Mouse (Mus musculus): ENCODE data around the gene Irs1. TPM values are rescaled to one million over a fixed set of nuclear protein-coding genes. Genes with fewer than 3 reads are reported as not detected.

The Irs1 gene
- total and polyA plus RNA-seq, 2 experiments from 2014 or later = 4.4 to 40.0 TPM

GRCm38 (mm10) chr1:82285461-82286189 is 5.6 kb downstream of the Irs1 start:
- no peak for TF ChIP-seq EP300 (IDR thresholded peaks at IDR 0.05; ENCODE audit: low read depth)
- TF ChIP-seq CTCF (IDR thresholded peaks at IDR 0.05; ENCODE audit: low read depth) = no peak

GRCm38 (mm10) chr1:82284403-82284802 is 6.8 kb downstream of the Irs1 start:
- TF ChIP-seq EP300 (IDR thresholded peaks at IDR 0.05; ENCODE audit: low read depth) (no peak), CTCF (IDR thresholded peaks at IDR 0.05; ENCODE audit: low read depth) (no peak)
- no peak for DNase-seq (ENCODE audit: low spot score)
- 18% methylated on average over 4 of the region's 4 CpGs for WGBS

More at GRCm38 (mm10) chr1:82285461-82286189, 5.6 kb downstream of the Irs1 start:
- H3K9me3 ChIP-seq (replicated peaks; ENCODE audit: control insufficient read depth, low read length) = no peaks in the 10 kb centered on the region
- peak overlapping the region; percentile 78 for H3K4me3 ChIP-seq (ENCODE audit: low read depth, low read length)
- no peaks in the 10 kb centered on the region for H3K36me3 ChIP-seq (replicated peaks; ENCODE audit: control insufficient read depth, insufficient read depth, low read length)
- DNase-seq (ENCODE audit: low spot score) (no peak), ATAC-seq (ENCODE audit: insufficient read depth, low read depth) (no peak)
- peak overlapping the region; percentile 80 for H3K9ac ChIP-seq (replicated peaks; ENCODE audit: low read depth, low read length)
- peak overlapping the region; percentile 90 for H3K4me2 ChIP-seq (ENCODE audit: low read depth, low read length)
- H3K27ac ChIP-seq (ENCODE audit: low read depth) = peak overlapping the region; percentile 96
- 19% methylated on average over 5 of the region's 5 CpGs for WGBS
- peaks cover 19% of the 10 kb centered on the region; the same call in 1 of the 2 replicates for H3K4me1 ChIP-seq (ENCODE audit: control insufficient read depth, insufficient read depth)
- H3K27me3 ChIP-seq (ENCODE audit: control insufficient read depth, insufficient read depth, low read length) = peaks cover 4% of the 10 kb centered on the region; the same call in 1 of the 2 replicates

GRCm38 (mm10) chr1:82283901-82284301 is 7.3 kb downstream of the Irs1 start:
- ATAC-seq (ENCODE audit: insufficient read depth, low read depth) (peak; percentile 19; the same call in 1 of the 2 replicates), DNase-seq (ENCODE audit: low spot score) (peak; percentile 64)
- Histone ChIP-seq H3K36me3 (replicated peaks; ENCODE audit: control insufficient read depth, insufficient read depth, low read length) (no peaks in the 10 kb centered on the region), H3K27me3 (ENCODE audit: control insufficient read depth, insufficient read depth, low read length) (no peaks in the 10 kb centered on the region), H3K4me3 (ENCODE audit: low read depth, low read length) (peak overlapping the region; percentile 78), H3K4me2 (ENCODE audit: low read depth, low read length) (peak overlapping the region; percentile 90), H3K9ac (replicated peaks; ENCODE audit: low read depth, low read length) (peak overlapping the region; percentile 80), H3K4me1 (ENCODE audit: control insufficient read depth, insufficient read depth) (peaks cover 22% of the 10 kb centered on the region), H3K27ac (ENCODE audit: low read depth) (peak overlapping the region; percentile 96), H3K9me3 (replicated peaks; ENCODE audit: control insufficient read depth, low read length) (no peaks in the 10 kb centered on the region)
- no peak for TF ChIP-seq CTCF (IDR thresholded peaks at IDR 0.05; ENCODE audit: low read depth)
- TF ChIP-seq EP300 (IDR thresholded peaks at IDR 0.05; ENCODE audit: low read depth) = no peak
- 14% methylated on average over 1 of the region's 1 CpGs for WGBS

More at GRCm38 (mm10) chr1:82284403-82284802, 6.8 kb downstream of the Irs1 start:
- H3K36me3 ChIP-seq (replicated peaks; ENCODE audit: control insufficient read depth, insufficient read depth, low read length) = no peaks in the 10 kb centered on the region
- H3K4me3 ChIP-seq (ENCODE audit: low read depth, low read length) = peak overlapping the region; percentile 78
- H3K27me3 ChIP-seq (ENCODE audit: control insufficient read depth, insufficient read depth, low read length) = peaks cover 2% of the 10 kb centered on the region; the same call in 1 of the 2 replicates
- peak overlapping the region; percentile 90 for H3K4me2 ChIP-seq (ENCODE audit: low read depth, low read length)
- peaks cover 24% of the 10 kb centered on the region for H3K4me1 ChIP-seq (ENCODE audit: control insufficient read depth, insufficient read depth)
- peak overlapping the region; percentile 80 for H3K9ac ChIP-seq (replicated peaks; ENCODE audit: low read depth, low read length)
- H3K9me3 ChIP-seq (replicated peaks; ENCODE audit: control insufficient read depth, low read length) = no peaks in the 10 kb centered on the region
- peak overlapping the region; percentile 96 for H3K27ac ChIP-seq (ENCODE audit: low read depth)
- no peak for ATAC-seq (ENCODE audit: insufficient read depth, low read depth)

GRCm38 (mm10) chr1:82282992-82283611 is 8.1 kb downstream of the Irs1 start:
- 1% methylated on average over 35 of the region's 35 CpGs for WGBS
- DNase-seq (ENCODE audit: low spot score) (peak; percentile 88), ATAC-seq (ENCODE audit: insufficient read depth, low read depth) (peak; percentile 95)
- Histone ChIP-seq H3K9ac (replicated peaks; ENCODE audit: low read depth, low read length) (peak overlapping the region; percentile 80), H3K27ac (ENCODE audit: low read depth) (peak overlapping the region; percentile 96), H3K27me3 (ENCODE audit: control insufficient read depth, insufficient read depth, low read length) (no peaks in the 10 kb centered on the region), H3K4me1 (ENCODE audit: control insufficient read depth, insufficient read depth) (peaks cover 16% of the 10 kb centered on the region), H3K9me3 (replicated peaks; ENCODE audit: control insufficient read depth, low read length) (no peaks in the 10 kb centered on the region), H3K4me3 (ENCODE audit: low read depth, low read length) (peak overlapping the region; percentile 78), H3K4me2 (ENCODE audit: low read depth, low read length) (peak overlapping the region; percentile 90), H3K36me3 (replicated peaks; ENCODE audit: control insufficient read depth, insufficient read depth, low read length) (no peaks in the 10 kb centered on the region)
- TF ChIP-seq CTCF (IDR thresholded peaks at IDR 0.05; ENCODE audit: low read depth) (no peak), EP300 (IDR thresholded peaks at IDR 0.05; ENCODE audit: low read depth) (no peak)

- H3K9me3 ChIP-seq (replicated peaks; ENCODE audit: control insufficient read depth, low read length) = no peaks in the 10 kb centered on the region
- H3K27me3 ChIP-seq (ENCODE audit: control insufficient read depth, insufficient read depth, low read length) = no peaks in the 10 kb centered on the region
- H3K4me3 ChIP-seq (ENCODE audit: low read depth, low read length) = no peak overlapping the region
- TF ChIP-seq CTCF (IDR thresholded peaks at IDR 0.05; ENCODE audit: low read depth) (no peak), EP300 (IDR thresholded peaks at IDR 0.05; ENCODE audit: low read depth) (peak; percentile 72; the same call in 1 of the 2 replicates)
- WGBS = 16% methylated on average over 6 of the region's 6 CpGs
- DNase-seq (ENCODE audit: low spot score) = peak; percentile 61
- H3K27ac ChIP-seq (ENCODE audit: low read depth) = peak overlapping the region; percentile 96
- no peak for ATAC-seq (ENCODE audit: insufficient read depth, low read depth)
- H3K9ac ChIP-seq (replicated peaks; ENCODE audit: low read depth, low read length) = no peak overlapping the region
- peaks cover 11% of the 10 kb centered on the region for H3K36me3 ChIP-seq (replicated peaks; ENCODE audit: control insufficient read depth, insufficient read depth, low read length)
- H3K4me2 ChIP-seq (ENCODE audit: low read depth, low read length) = no peak overlapping the region; the same call in 1 of the 2 replicates
- H3K4me1 ChIP-seq (ENCODE audit: control insufficient read depth, insufficient read depth) = peaks cover 10% of the 10 kb centered on the region
These were observed 9.4 kb downstream of the Irs1 start for GRCm38 (mm10) chr1:82281823-82282222.
